Mouse (Mus musculus) cortical plate, adult 2 months (tissue): ENCODE results near the gene Tmc5. TPM values are rescaled to one million over a fixed set of nuclear protein-coding genes. Genes with fewer than 3 reads are reported as not detected.

ENCODE experiments used
- H3K27ac ChIP-seq: fragments of 200-500 bp; 2 replicates; pipeline ENCODE4 v1.5.1; 2012; ENCODE audit warnings: low read length, control low read depth, inconsistent platforms; ENCODE audit not compliant: insufficient read depth
- H3K4me1 ChIP-seq: fragments of 200-500 bp; 2 replicates; pipeline ENCODE4 v1.6.1; 2011; ENCODE audit warnings: low read length; ENCODE audit not compliant: control insufficient read depth, insufficient read depth
- H3K4me3 ChIP-seq: fragments of 200-500 bp; 2 replicates; pipeline ENCODE4 v1.5.1; 2011; ENCODE audit warnings: mild to moderate bottlenecking, low read length, control low read depth; ENCODE audit not compliant: insufficient read depth
- CTCF ChIP-seq: fragments of 200-500 bp; IDR thresholded peaks from 2 replicates; pipeline ENCODE4 v1.5.1; 2011; ENCODE audit warnings: mild to moderate bottlenecking, control low read depth, low read length; ENCODE audit not compliant: insufficient read depth; ENCODE audit errors: extremely low read depth
- POLR2A ChIP-seq: fragments of 200-500 bp; IDR thresholded peaks from 2 replicates; pipeline ENCODE4 v1.6.1; 2011; ENCODE audit warnings: mild to moderate bottlenecking, low read length, control low read depth; ENCODE audit not compliant: insufficient read depth; ENCODE audit errors: extremely low read depth
- polyA plus RNA-seq: library from polyadenylated mRNA; depleted of rRNA; stranded (reverse); fragments of >200 nt; gene quantifications from 2 replicates; pipeline ENCODE4 v1.2.3, GENCODE M21; 2012

The Tmc5 gene
- polyA plus RNA-seq, 1 experiment = 0.15 TPM

- Histone ChIP-seq H3K4me1 (no peaks in the 10 kb centered on the region), H3K4me3 (no peak overlapping the region), H3K27ac (no peak overlapping the region)
- TF ChIP-seq POLR2A (no peak), CTCF (no peak)
These were observed 70.7 kb downstream of the Tmc5 start for GRCm38 (mm10) chr7:118667773-118668172.

DNA sequence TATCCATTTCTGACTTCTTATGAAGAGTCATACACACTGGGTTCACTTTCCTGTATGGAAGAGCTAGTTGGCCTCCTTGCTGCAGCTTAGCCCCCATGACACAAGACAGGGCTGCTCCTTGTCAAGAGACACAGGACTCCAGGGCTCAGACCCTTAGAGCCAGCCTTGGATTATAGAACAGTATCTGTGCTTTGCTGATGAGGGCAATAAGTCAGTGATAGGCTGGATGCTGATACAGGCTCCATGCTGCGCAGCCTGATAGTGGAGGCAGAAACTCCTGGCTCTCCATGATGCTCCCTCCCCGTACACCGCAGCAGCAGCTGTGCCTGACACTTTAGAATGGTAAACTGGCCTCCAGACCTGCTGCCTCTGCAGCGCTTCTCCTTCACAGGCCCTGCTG, 73.0 kb downstream of the Tmc5 start:
- H3K4me1 ChIP-seq = peaks cover 2% of the 10 kb centered on the region; the same call in 1 of the 2 replicates

DNA sequence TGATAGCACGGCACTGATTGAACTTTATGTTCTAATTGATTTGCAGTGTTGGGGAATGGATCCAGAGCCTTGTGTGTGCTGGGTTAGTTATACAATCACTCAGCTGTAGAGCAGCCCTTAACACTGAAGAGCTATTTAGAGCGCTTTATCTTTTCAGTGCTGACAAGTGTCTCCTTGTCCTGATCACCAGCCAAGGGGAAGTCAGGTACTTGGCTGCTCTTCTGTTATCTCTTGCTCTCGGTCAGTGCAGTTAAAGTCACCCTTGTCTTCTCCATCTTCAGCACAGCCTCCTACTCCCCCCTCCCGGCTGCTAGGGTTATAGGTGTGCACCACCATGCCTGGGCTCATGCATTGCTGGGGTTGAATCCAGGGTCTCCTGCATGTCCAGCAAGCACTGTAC, 79.7 kb downstream of the Tmc5 start:
- H3K27ac ChIP-seq = no peak overlapping the region
- H3K4me3 ChIP-seq = no peak overlapping the region
- no peak for TF ChIP-seq POLR2A
- TF ChIP-seq CTCF = no peak
- peaks cover 2% of the 10 kb centered on the region; the same call in 1 of the 2 replicates for H3K4me1 ChIP-seq

More for the DNA sequence above, 73.0 kb downstream of the Tmc5 start:
- Histone ChIP-seq H3K27ac (no peak overlapping the region), H3K4me3 (no peak overlapping the region)
- TF ChIP-seq POLR2A (no peak), CTCF (no peak)

- H3K4me3 ChIP-seq = no peak overlapping the region
- H3K27ac ChIP-seq = no peak overlapping the region
- H3K4me1 ChIP-seq = peaks cover 4% of the 10 kb centered on the region; the same call in 1 of the 2 replicates
- TF ChIP-seq POLR2A (no peak), CTCF (peak; percentile 87)
These were observed 91.1 kb downstream of the Tmc5 start for GRCm38 (mm10) chr7:118688199-118688598.

DNA sequence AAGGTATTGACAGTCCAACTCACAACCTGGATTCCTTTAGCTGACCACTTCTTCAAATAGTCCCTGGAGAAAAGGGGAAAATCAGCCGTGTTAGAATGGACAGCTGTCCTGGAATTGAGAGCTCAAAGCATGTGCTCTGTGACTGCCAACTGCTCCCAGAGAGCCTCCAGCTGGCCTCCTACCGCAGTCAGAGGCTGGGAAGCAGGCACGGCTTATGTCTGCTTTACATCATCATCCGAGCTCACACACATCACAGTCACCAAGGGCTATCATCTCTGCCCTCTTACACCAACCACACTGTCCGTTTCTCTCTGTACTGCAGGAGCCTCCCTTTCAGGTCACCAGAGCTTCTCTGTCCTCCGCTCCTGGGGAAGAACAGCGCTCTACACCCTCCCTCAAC, 92.0 kb downstream of the Tmc5 start:
- no peak overlapping the region for H3K27ac ChIP-seq
- TF ChIP-seq CTCF = no peak
- no peak for TF ChIP-seq POLR2A
- no peak overlapping the region for H3K4me3 ChIP-seq
- peaks cover 4% of the 10 kb centered on the region; the same call in 1 of the 2 replicates for H3K4me1 ChIP-seq

DNA sequence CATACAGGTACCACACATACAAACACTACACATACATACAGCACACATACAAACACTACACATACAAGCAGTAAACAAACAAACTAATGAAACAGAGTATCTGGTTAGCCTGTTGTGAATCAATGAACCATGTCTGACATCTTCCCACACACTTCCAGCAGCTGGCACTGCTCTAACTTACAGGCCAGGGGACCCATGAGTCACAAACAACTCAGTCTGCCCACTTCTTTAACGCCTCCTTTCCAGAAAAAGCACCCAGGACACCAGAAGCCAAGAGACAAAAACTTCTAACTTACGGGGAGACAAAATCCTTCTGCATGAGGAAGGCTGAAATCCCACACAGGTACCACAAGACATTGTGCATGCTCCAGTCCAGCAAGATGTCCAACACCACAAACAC, 94.2 kb downstream of the Tmc5 start:
- no peak overlapping the region for H3K4me3 ChIP-seq
- no peak for TF ChIP-seq CTCF
- TF ChIP-seq POLR2A = no peak
- no peak overlapping the region for H3K27ac ChIP-seq
- H3K4me1 ChIP-seq = peaks cover 4% of the 10 kb centered on the region; the same call in 1 of the 2 replicates

- Histone ChIP-seq H3K27ac (no peak overlapping the region), H3K4me1 (peaks cover 6% of the 10 kb centered on the region; the same call in 1 of the 2 replicates), H3K4me3 (no peak overlapping the region)
- no peak for TF ChIP-seq CTCF
- TF ChIP-seq POLR2A = no peak
These were observed 99.0 kb downstream of the Tmc5 start for GRCm38 (mm10) chr7:118696146-118696545.

DNA sequence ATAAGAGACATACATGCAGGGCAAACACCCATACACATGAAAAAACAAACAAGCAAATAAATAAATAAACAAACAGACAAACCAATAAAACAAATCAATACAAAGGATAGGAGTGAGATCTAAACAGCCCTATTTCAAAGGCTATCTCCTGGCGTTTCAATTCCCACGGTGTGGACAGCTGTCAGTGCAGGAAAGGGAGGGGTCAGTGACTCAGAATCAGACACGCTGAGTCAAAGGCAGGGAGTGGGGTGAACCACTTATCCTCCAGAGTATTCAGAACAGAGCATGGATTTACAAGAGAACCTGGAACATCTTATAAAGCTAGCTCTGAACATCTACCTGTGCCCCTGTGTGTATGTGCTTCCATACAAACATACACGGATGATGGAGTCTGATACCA, 100.1 kb downstream of the Tmc5 start:
- Histone ChIP-seq H3K4me1 (0 out of 2 replicates have a peak, but pooled peaks cover 2% of the 10 kb centered on the region), H3K4me3 (no peak overlapping the region), H3K27ac (no peak overlapping the region)
- TF ChIP-seq CTCF = no peak
- TF ChIP-seq POLR2A = no peak

GRCm38 (mm10) chr7:118698882-118699281, 101.8 kb downstream of the Tmc5 start:
- H3K4me1 ChIP-seq = peaks cover 10% of the 10 kb centered on the region; the same call in 1 of the 2 replicates
- no peak overlapping the region for H3K27ac ChIP-seq
- TF ChIP-seq POLR2A (no peak), CTCF (no peak)
- H3K4me3 ChIP-seq = no peak overlapping the region

DNA sequence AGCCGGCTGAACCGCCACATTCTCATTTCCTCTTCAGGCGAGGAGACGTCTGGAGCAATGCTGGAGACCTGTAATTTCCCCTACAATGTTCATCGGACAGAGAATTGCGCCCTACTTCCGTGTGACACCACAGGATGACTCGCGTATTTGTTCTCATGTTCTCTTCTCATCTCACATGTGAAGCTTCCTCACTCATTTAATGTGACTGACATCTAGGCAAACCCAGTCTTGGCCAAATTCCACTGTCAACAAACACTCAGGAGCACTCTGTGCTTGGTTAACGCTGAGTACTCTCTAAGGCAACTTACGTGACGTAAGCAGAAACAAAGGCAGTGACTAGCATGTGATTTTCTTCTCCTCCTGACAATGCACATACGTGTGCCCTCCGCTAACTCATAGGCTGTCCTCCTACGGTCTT, 106.1 kb downstream of the Tmc5 start:
- TF ChIP-seq POLR2A (no peak), CTCF (no peak)
- no peak overlapping the region for H3K27ac ChIP-seq

More for the DNA sequence above, 106.1 kb downstream of the Tmc5 start:
- Histone ChIP-seq H3K4me1 (peaks cover 13% of the 10 kb centered on the region; the same call in 1 of the 2 replicates), H3K4me3 (peak overlapping the region; percentile 68; the same call in 1 of the 2 replicates)
